Mouse (Mus musculus) CH12.LX (cell line): ENCODE measurements around the gene Dner.

ENCODE experiments used
- CHD1 ChIP-seq: IDR thresholded peaks from 2 replicates; pipeline ENCODE4 v1.6.1; 2012; ENCODE audit warnings: low read depth, low read length, improper control_type of control experiment, inconsistent platforms
- CTCF ChIP-seq, 2 experiments: IDR thresholded peaks in 1 of 2; conservative IDR thresholded peaks in 1 of 2; 2 replicates each; pipeline ENCODE4 v1.5.1; 2011 to 2012; ENCODE audit warnings: low read depth in 2 of 2, low read length in 2 of 2, improper control_type of control experiment in 1 of 2, inconsistent platforms in 1 of 2, mild to moderate bottlenecking in 1 of 2, moderate library complexity in 1 of 2
- MAFK ChIP-seq: IDR thresholded peaks from 2 replicates; pipeline ENCODE4 v1.6.1; 2011; ENCODE audit warnings: low read length, improper control_type of control experiment; ENCODE audit not compliant: insufficient replicate concordance
- NELFE ChIP-seq: IDR thresholded peaks from 2 replicates; pipeline ENCODE4 v1.6.1; 2011; ENCODE audit warnings: low read depth, low read length, improper control_type of control experiment
- POLR2A ChIP-seq: IDR thresholded peaks from 2 replicates; pipeline ENCODE4 v1.6.1; 2011; ENCODE audit warnings: low read depth, mild to moderate bottlenecking, improper control_type of control experiment, low read length
- TCF12 ChIP-seq: IDR thresholded peaks from 2 replicates; pipeline ENCODE4 v1.6.1; 2014; ENCODE audit warnings: low read depth, mild to moderate bottlenecking, inconsistent platforms, low read length, improper control_type of control experiment

- TF ChIP-seq POLR2A (no peak), NELFE (no peak), TCF12 (no peak), CTCF (conservative IDR thresholded peaks at IDR 0.05 in 1 of 2, IDR thresholded peaks at IDR 0.05 in 1 of 2; ENCODE audit: low read depth in 2 of 2, low read length in 2 of 2) (no peak), MAFK (no peak), CHD1 (no peak)
These were observed 258.5 kb downstream of the Dner start for GRCm38 (mm10) chr1:84437565-84437964.
